Comparison of ENCODE assay signal across 23 mouse cellular contexts in the genomic region with DNA sequence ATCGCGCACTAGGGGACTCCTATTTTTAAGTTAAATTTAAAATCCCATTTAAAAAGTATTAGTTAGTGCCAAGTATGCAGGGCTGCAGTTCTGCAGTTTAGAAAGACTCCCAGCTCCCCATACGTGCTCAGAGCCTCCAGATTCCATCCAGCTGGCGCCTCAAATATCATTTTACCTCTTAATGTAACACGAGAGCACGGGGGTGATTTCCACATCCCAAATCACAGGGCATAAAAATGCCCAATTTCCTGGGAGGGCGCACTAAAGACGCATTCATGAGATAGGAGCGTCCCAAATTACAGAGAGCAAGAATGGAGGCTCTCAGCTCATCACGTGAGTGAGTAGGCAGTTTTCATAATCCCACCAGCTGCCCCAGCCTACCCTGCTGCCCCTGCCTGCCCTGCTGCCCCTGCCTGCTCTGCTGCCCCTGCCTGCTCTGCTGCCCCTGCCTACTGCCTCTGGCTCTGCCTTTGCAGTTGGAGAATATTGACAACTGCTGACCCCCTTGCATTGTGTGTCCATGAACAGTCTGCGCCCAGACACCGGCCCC.
"Had no signal": no experiment of that assay in that cellular context is flagged by ENCODE, and none has a peak within 500 bp of the region (broad histone marks: within the 10 kb centered on the region; RNA-seq: fewer than 3 reads in every experiment).

No protein-coding gene starts in this region.

- H3K4me3 ChIP-seq: liver, embryonic 12.5 days; liver, embryonic 15.5 days; lung, embryonic 15.5 days; megakaryocyte, embryonic 14.5 days; midbrain, embryonic 10.5 days; midbrain, embryonic 13.5 days; myocyte had no signal

- H3K9ac ChIP-seq: liver, embryonic 12.5 days; liver, embryonic 15.5 days; lung, embryonic 15.5 days; midbrain, embryonic 13.5 days had no signal

- ATAC-seq: inflammation-experienced regulatory T-cells, adult 6 months; intestine, embryonic 16.5 days; liver, embryonic 12.5 days; midbrain, embryonic 13.5 days; midbrain, embryonic 16.5 days had no signal

- H3K4me1 ChIP-seq: liver, embryonic 12.5 days; liver, embryonic 15.5 days; lung, embryonic 15.5 days; megakaryocyte, embryonic 14.5 days had no signal

- H3K9me3 ChIP-seq: lung, embryonic 15.5 days; midbrain, embryonic 10.5 days; midbrain, embryonic 13.5 days had no signal

- H3K27me3 ChIP-seq: liver, embryonic 12.5 days; liver, embryonic 15.5 days; lung, embryonic 15.5 days; megakaryocyte, embryonic 14.5 days; midbrain, embryonic 13.5 days had no signal

- H3K27ac ChIP-seq: liver, embryonic 12.5 days; liver, embryonic 15.5 days; lung, embryonic 15.5 days; midbrain, embryonic 10.5 days; midbrain, embryonic 13.5 days; stomach, postnatal 0 days had no signal

- DNase-seq: kidney, adult 2 months; kidney, postnatal 25 days; liver; lung, adult 18-20 months; lung, postnatal 10 days; lung, postnatal 36 days; right cerebral cortex, adult 18-20 months; right cerebral cortex, postnatal 14 days; right cerebral cortex, postnatal 4 days; thymus, adult 2 months; thymus, postnatal 14 days; thymus, postnatal 4 days had no signal

- H3K4me2 ChIP-seq: liver, embryonic 12.5 days; liver, embryonic 15.5 days; lung, embryonic 15.5 days; midbrain, embryonic 13.5 days had no signal

- H3K36me3 ChIP-seq: liver, embryonic 12.5 days; liver, embryonic 15.5 days; lung, embryonic 15.5 days; midbrain, embryonic 10.5 days; midbrain, embryonic 13.5 days had no signal
